Mouse (Mus musculus) bone marrow macrophage, adult 2 months (primary cell): ENCODE results near the gene Gm20388.

Experiments
- CTCF ChIP-seq: IDR thresholded peaks from 2 replicates; pipeline ENCODE4 v1.5.1; 2012; ENCODE audit warnings: low read depth, mild to moderate bottlenecking, low read length, moderate library complexity
- POLR2A ChIP-seq: IDR thresholded peaks from 2 replicates; pipeline ENCODE4 v1.6.1; 2012; ENCODE audit warnings: mild to moderate bottlenecking, low read depth, low read length, borderline replicate concordance

GRCm38 (mm10) chr8:124331094-124331493, 4420.5 kb downstream of the Gm20388 start:
- TF ChIP-seq POLR2A (no peak), CTCF (no peak)
